11 mouse cellular contexts compared by ENCODE assay signal in the genomic region with DNA sequence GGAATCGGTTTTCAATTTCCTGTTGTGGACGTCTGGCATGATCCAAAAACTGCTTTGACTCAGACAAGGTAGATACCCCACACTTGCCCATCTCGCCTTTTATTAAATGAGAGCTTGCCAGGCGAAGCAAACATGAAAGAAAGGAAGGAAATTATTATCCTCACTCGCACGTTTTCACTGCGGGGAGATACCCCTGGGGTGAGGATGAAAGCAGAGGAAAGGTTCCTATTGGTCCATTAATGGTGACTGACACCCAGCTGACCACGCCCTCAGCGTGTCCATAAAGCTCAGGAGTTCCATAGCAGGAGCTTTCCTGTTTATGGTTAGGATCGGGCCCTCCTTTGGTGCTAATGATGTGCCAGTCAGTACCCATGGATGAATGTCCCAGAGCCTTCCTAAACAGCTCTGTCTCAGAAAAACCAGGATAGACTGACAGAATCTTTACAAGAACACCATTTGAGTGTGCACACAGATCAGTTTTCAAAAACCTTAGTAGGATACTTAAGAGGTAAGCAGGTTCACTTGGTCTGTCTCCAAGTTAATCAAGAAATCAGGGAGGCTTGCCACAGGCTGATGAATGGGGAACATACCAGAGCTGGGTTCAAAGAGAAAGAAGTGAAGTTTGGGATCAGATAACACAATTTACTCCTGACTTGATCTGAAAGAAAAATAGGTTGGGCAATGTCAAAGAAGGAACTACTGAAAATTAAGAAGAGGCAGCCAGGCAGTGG.
DNase-seq lines count a peak whose midpoint lies in the region; ATAC-seq lines count a peak whose summit lies in the region.
"Had no signal": no experiment of that assay in that cellular context is flagged by ENCODE, and none has a peak within 500 bp of the region (broad histone marks: within the 10 kb centered on the region; RNA-seq: fewer than 3 reads in every experiment).

No protein-coding gene starts in this region.

- H3K9me3 ChIP-seq in intestine, embryonic 14.5 days (ENCODE audit: control insufficient read depth, low read length): no peaks in the 10 kb centered on the region
- H3K9me3 ChIP-seq in intestine, embryonic 15.5 days: no peaks in the 10 kb centered on the region
- no peaks in the 10 kb centered on the region for H3K9me3 ChIP-seq in hindbrain, embryonic 11.5 days (ENCODE audit: control insufficient read depth, low read length)
- no peaks in the 10 kb centered on the region for H3K9me3 ChIP-seq in midbrain, embryonic 16.5 days (replicated peaks; ENCODE audit: control insufficient read depth, low read length, poor library complexity, severe bottlenecking)
- H3K9me3 ChIP-seq: G1E; megakaryocyte, embryonic 14.5 days had no signal

- ATAC-seq in intestine, embryonic 14.5 days (replicated peaks; ENCODE audit: low FRiP score, low TSS enrichment, low read depth): no peak
- no peak for ATAC-seq in intestine, embryonic 15.5 days
- ATAC-seq in hindbrain, embryonic 11.5 days (ENCODE audit: low FRiP score): peak; percentile 60
- peak; percentile 86 for ATAC-seq in midbrain, embryonic 16.5 days

- no peaks in the 10 kb centered on the region for H3K36me3 ChIP-seq in intestine, embryonic 14.5 days (ENCODE audit: control insufficient read depth, insufficient read depth, low read length)
- H3K36me3 ChIP-seq in intestine, embryonic 15.5 days: no peaks in the 10 kb centered on the region
- H3K36me3 ChIP-seq in hindbrain, embryonic 11.5 days (ENCODE audit: control insufficient read depth, insufficient read depth, low read length): no peaks in the 10 kb centered on the region
- no peaks in the 10 kb centered on the region for H3K36me3 ChIP-seq in midbrain, embryonic 16.5 days (ENCODE audit: control insufficient read depth, insufficient read depth, low read length)
- H3K36me3 ChIP-seq: G1E had no signal

- no peak overlapping the region for H3K9ac ChIP-seq in intestine, embryonic 14.5 days (ENCODE audit: low read length)
- H3K9ac ChIP-seq in intestine, embryonic 15.5 days: no peak overlapping the region
- no peak overlapping the region for H3K9ac ChIP-seq in hindbrain, embryonic 11.5 days (ENCODE audit: low read depth, low read length)
- H3K9ac ChIP-seq in midbrain, embryonic 16.5 days (ENCODE audit: low read depth, low read length): 0 out of 2 replicates have a peak overlapping the region, but pooled peaks have one; percentile 36

- no peak for DNase-seq in intestine, embryonic 14.5 days (ENCODE audit: low spot score)
- DNase-seq in embryo, embryonic 10 days (ENCODE audit: low spot score): peak; percentile 67
- peak; percentile 45 for DNase-seq in hindbrain, embryonic 11.5 days (ENCODE audit: low spot score)
- no peak for DNase-seq in adrenal gland, adult 2 months
- DNase-seq in adrenal gland, adult (ENCODE audit: inconsistent age in 2 of 2, low spot score in 1 of 2): no peak
- no peak for DNase-seq in layer of hippocampus, postnatal 25 days (ENCODE audit: extremely low spot score in 1 of 2, low spot score in 1 of 2)
- DNase-seq: kidney, postnatal 10 days had no signal

- H3K4me3 ChIP-seq in intestine, embryonic 14.5 days (ENCODE audit: low read depth, low read length): no peak overlapping the region
- H3K4me3 ChIP-seq in intestine, embryonic 15.5 days (replicated peaks): no peak overlapping the region
- H3K4me3 ChIP-seq in hindbrain, embryonic 11.5 days (ENCODE audit: low read depth, low read length): no peak overlapping the region
- peak overlapping the region; percentile 12 for H3K4me3 ChIP-seq in midbrain, embryonic 16.5 days (ENCODE audit: low read depth, low read length)
- H3K4me3 ChIP-seq: megakaryocyte, embryonic 14.5 days had no signal

- H3K27me3 ChIP-seq in intestine, embryonic 14.5 days (replicated peaks; ENCODE audit: control insufficient read depth, insufficient read depth, low read length): no peaks in the 10 kb centered on the region
- no peaks in the 10 kb centered on the region for H3K27me3 ChIP-seq in intestine, embryonic 15.5 days (replicated peaks)
- no peaks in the 10 kb centered on the region for H3K27me3 ChIP-seq in hindbrain, embryonic 11.5 days (ENCODE audit: control insufficient read depth, insufficient read depth, low read length)
- H3K27me3 ChIP-seq in midbrain, embryonic 16.5 days (ENCODE audit: control insufficient read depth, insufficient read depth, low read depth, low read length): no peaks in the 10 kb centered on the region

- 16% methylated on average over 10 of the region's 10 CpGs for WGBS in intestine, embryonic 14.5 days
- WGBS in intestine, embryonic 15.5 days: 26% methylated on average over 10 of the region's 10 CpGs
- 13% methylated on average over 10 of the region's 10 CpGs for WGBS in hindbrain, embryonic 11.5 days
- WGBS in midbrain, embryonic 16.5 days: 15% methylated on average over 10 of the region's 10 CpGs

- H3K4me2 ChIP-seq in intestine, embryonic 14.5 days (ENCODE audit: low read length): peak overlapping the region; percentile 29; the same call in 1 of the 2 replicates
- no peak overlapping the region for H3K4me2 ChIP-seq in intestine, embryonic 15.5 days (replicated peaks)
- H3K4me2 ChIP-seq in hindbrain, embryonic 11.5 days (replicated peaks; ENCODE audit: low read depth, low read length): peak overlapping the region; percentile 21; the same call in 1 of the 2 replicates
- peak overlapping the region; percentile 48 for H3K4me2 ChIP-seq in midbrain, embryonic 16.5 days (ENCODE audit: low read length)

- no peak overlapping the region for H3K27ac ChIP-seq in intestine, embryonic 14.5 days (ENCODE audit: low read depth)
- no peak overlapping the region for H3K27ac ChIP-seq in intestine, embryonic 15.5 days
- no peak overlapping the region for H3K27ac ChIP-seq in hindbrain, embryonic 11.5 days (ENCODE audit: low read depth, low read length)
- no peak overlapping the region for H3K27ac ChIP-seq in midbrain, embryonic 16.5 days (ENCODE audit: low read length)

- H3K4me1 ChIP-seq in intestine, embryonic 14.5 days (replicated peaks; ENCODE audit: control insufficient read depth, insufficient read depth, low read length): peaks cover 8% of the 10 kb centered on the region; the same call in 1 of the 2 replicates
- H3K4me1 ChIP-seq in intestine, embryonic 15.5 days (replicated peaks): no peaks in the 10 kb centered on the region
- H3K4me1 ChIP-seq in hindbrain, embryonic 11.5 days (replicated peaks; ENCODE audit: control insufficient read depth, insufficient read depth, low read length): no peaks in the 10 kb centered on the region
- H3K4me1 ChIP-seq in midbrain, embryonic 16.5 days (ENCODE audit: control insufficient read depth, insufficient read depth, low read length): peaks cover 10% of the 10 kb centered on the region
- H3K4me1 ChIP-seq: megakaryocyte, embryonic 14.5 days had no signal

Comparison
In these comparisons a context has a peak if more than half of its experiments do, and no peak if none do; other contexts are left out.
1. ATAC-seq: peak in hindbrain, embryonic 11.5 days (single experiment) and midbrain, embryonic 16.5 days (single experiment); none in intestine, embryonic 14.5 days (single experiment) and intestine, embryonic 15.5 days (single experiment).
2. DNase-seq: peak in embryo, embryonic 10 days (single experiment) and hindbrain, embryonic 11.5 days (single experiment); none in intestine, embryonic 14.5 days (single experiment), adrenal gland, adult 2 months (single experiment), adrenal gland, adult (0 of 2) and layer of hippocampus, postnatal 25 days (0 of 2).